Mouse (Mus musculus): ENCODE data around the gene Trim46.

GRCm38 (mm10) chr3:89293247-89293918, 47.3 kb upstream of the Trim46 start:
- no peak for TF ChIP-seq POLR2A (IDR thresholded peaks at IDR 0.05; ENCODE audit: insufficient read depth, low read depth, low read length)
- TF ChIP-seq CTCF (IDR thresholded peaks at IDR 0.05; ENCODE audit: insufficient read depth, low read depth, low read length): no peak

Data from olfactory bulb, adult 2 months (tissue).